Mouse (Mus musculus) stomach, embryonic 16.5 days (tissue): ENCODE measurements around the gene Olfr91. TPM values are rescaled to one million over a fixed set of nuclear protein-coding genes. Genes with fewer than 3 reads are reported as not detected.

Source experiments
- ATAC-seq: fragments of 200-750 bp; cut with Nextera tagmentation; 2 replicates; pipeline ENCODE4 v1.8.0; 2017; ENCODE audit warnings: moderate number of reproducible peaks, moderate TSS enrichment; ENCODE audit not compliant: insufficient read depth, low FRiP score
- H3K27ac ChIP-seq: fragments of 300-500 bp; sonication (generic); 2 replicates; pipeline ENCODE4 v1.5.1; 2014; ENCODE audit warnings: low read length
- H3K27me3 ChIP-seq: fragments of 300-500 bp; sonication (generic); 2 replicates; pipeline ENCODE4 v1.6.1; 2014; ENCODE audit warnings: low read length, control low read depth, mixed read lengths; ENCODE audit not compliant: control insufficient read depth, insufficient read depth
- H3K36me3 ChIP-seq: fragments of 300-500 bp; sonication (generic); 2 replicates; pipeline ENCODE4 v1.6.1; 2014; ENCODE audit warnings: low read length; ENCODE audit not compliant: control insufficient read depth, insufficient read depth
- H3K4me1 ChIP-seq: fragments of 300-500 bp; sonication (generic); 2 replicates; pipeline ENCODE4 v1.6.1; 2014; ENCODE audit warnings: low read length, control low read depth, mixed read lengths; ENCODE audit not compliant: control insufficient read depth, insufficient read depth
- H3K4me2 ChIP-seq: fragments of 300-500 bp; sonication (generic); 2 replicates; pipeline ENCODE4 v1.6.1; 2014; ENCODE audit warnings: low read depth, low read length, mixed read lengths
- H3K4me3 ChIP-seq: fragments of 300-500 bp; sonication (generic); replicated peaks from 2 replicates; pipeline ENCODE4 v1.5.1; 2014; ENCODE audit warnings: mild to moderate bottlenecking, low read length
- H3K9ac ChIP-seq: fragments of 300-500 bp; sonication (generic); 2 replicates; pipeline ENCODE4 v1.6.1; 2014; ENCODE audit warnings: low read length
- H3K9me3 ChIP-seq: fragments of 300-500 bp; sonication (generic); replicated peaks from 2 replicates; pipeline ENCODE4 v1.6.1; 2016; ENCODE audit warnings: low read length, control low read depth; ENCODE audit not compliant: control insufficient read depth
- WGBS: fragments of 180-500 bp; shearing (Covaris S2); extraction: QIAGEN DNeasy Blood & Tissue Kit; methylation state at CpG from one replicate; pipeline ENCODE4 v1.1.7; 2014; 5-methylcytosine and 5-hydroxymethylcytosine counted together
- polyA plus RNA-seq: library from polyadenylated mRNA; unstranded; fragments of >200 nt; fragmentation: Nextera tagmentation; extraction: Ambion mirVana; gene quantifications from 2 replicates; pipeline ENCODE4 v1.2.1, GENCODE M21; 2015

Olfr91 gene
- polyA plus RNA-seq, 1 experiment from 2014 or later = not detected

DNA sequence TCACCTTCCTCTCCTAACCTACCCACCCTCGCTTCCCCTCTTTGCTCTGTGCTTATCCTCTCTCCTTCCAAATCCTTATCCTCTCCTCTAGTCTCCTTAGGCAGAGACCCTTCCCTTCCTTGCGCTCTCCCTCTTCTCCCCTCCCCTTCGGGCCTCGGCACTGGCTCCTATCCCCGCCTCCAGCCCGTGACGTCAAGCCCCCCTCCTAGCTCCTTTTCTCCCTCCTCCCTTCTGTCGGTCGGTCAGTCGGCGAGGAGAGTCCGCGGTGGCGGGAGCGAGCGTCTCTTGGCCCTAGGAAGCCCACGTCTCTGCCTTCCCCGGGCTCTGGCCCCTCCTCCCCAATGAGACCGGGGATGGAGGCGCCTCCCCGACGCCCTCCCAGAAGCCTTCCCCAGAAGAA, 47.7 kb downstream of the Olfr91 start:
- H3K36me3 ChIP-seq = no peaks in the 10 kb centered on the region
- H3K4me3 ChIP-seq = peak overlapping the region; percentile 62
- peak overlapping the region; percentile 87 for H3K4me2 ChIP-seq
- H3K9ac ChIP-seq = peak overlapping the region; percentile 76
- under 1% methylated on average over 22 of the region's 22 CpGs for WGBS
- peak overlapping the region; percentile 27; the same call in 1 of the 2 replicates for H3K27ac ChIP-seq
- ATAC-seq = peak; percentile 47
- no peaks in the 10 kb centered on the region for H3K27me3 ChIP-seq
- H3K9me3 ChIP-seq = no peaks in the 10 kb centered on the region
- peaks cover 36% of the 10 kb centered on the region for H3K4me1 ChIP-seq

DNA sequence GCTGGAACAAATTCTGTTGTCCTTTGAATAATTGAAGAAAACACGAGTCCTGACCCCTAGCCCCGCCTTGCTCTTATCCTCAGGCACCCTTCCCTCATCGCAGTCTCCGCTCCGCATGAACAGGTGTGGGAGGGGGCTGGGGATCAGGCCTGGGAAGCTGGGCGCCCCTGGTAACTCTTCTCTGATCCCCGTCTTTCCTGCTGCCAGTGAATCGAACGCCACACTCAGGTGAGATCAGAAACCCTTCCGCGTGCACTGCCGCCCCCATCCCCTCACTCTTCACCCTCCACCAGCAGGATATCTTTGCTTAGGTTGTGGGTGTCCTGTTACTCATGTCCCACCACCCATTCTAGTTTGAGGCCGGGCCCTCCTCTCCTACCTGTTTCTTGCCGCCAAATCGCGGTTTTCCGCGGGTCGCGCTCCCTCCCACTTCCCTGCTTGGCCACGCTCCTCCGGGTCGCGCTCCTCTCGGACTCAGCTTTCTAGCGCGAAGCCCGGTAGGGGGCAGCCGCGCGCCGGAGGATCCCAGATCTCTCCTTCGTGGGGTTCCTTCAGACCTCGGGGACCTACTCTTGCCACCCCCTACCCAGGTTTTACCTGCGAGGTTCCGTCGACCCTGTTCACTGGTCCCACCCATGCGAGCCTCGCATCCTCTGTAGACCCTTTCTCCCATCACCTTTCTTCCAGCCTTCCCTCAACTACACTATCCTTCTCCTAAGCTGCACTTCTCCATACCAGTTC, 48.3 kb downstream of the Olfr91 start:
- peak overlapping the region; percentile 76 for H3K9ac ChIP-seq
- no peaks in the 10 kb centered on the region for H3K36me3 ChIP-seq
- H3K4me2 ChIP-seq = peak overlapping the region; percentile 87
- WGBS = 8% methylated on average over 39 of the region's 39 CpGs
- H3K4me1 ChIP-seq = peaks cover 36% of the 10 kb centered on the region
- peak overlapping the region; percentile 62 for H3K4me3 ChIP-seq
- peak overlapping the region; percentile 27; the same call in 1 of the 2 replicates for H3K27ac ChIP-seq
- no peaks in the 10 kb centered on the region for H3K9me3 ChIP-seq
- no peak for ATAC-seq
- H3K27me3 ChIP-seq = no peaks in the 10 kb centered on the region

- no peak for ATAC-seq
- Histone ChIP-seq H3K9me3 (no peaks in the 10 kb centered on the region), H3K27me3 (no peaks in the 10 kb centered on the region), H3K9ac (no peak overlapping the region; the same call in 1 of the 2 replicates), H3K4me3 (no peak overlapping the region), H3K36me3 (no peaks in the 10 kb centered on the region), H3K4me1 (peaks cover 36% of the 10 kb centered on the region), H3K4me2 (no peak overlapping the region), H3K27ac (no peak overlapping the region)
- 69% methylated on average over 7 of the region's 7 CpGs for WGBS
Observed at GRCm38 (mm10) chr17:37048383-37048782, 49.7 kb downstream of the Olfr91 start.

DNA sequence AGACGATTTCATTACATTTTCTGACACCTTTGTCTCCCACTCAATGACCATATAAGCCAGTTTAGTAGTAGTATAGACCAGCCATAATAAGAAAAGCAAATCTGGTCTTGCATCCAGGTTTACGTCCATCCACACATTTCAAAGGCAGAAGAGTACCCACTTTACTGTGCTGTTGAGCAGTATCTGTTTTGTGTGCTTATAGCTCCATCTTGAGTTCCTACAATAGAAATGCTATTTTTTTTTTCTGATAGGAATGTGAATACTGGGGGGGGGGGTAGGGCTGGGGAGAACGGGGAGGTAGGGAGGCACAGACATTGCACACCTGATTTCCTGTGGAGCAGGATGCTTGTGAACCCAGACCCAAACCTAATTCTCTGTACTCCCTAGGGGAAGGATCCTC, 50.1 kb downstream of the Olfr91 start:
- WGBS = 33% methylated on average over 3 of the region's 3 CpGs
- H3K4me1 ChIP-seq = peaks cover 36% of the 10 kb centered on the region
- no peaks in the 10 kb centered on the region for H3K9me3 ChIP-seq
- no peak for ATAC-seq
- no peak overlapping the region for H3K4me3 ChIP-seq
- H3K9ac ChIP-seq = no peak overlapping the region
- no peaks in the 10 kb centered on the region for H3K36me3 ChIP-seq
- H3K27me3 ChIP-seq = no peaks in the 10 kb centered on the region
- H3K4me2 ChIP-seq = no peak overlapping the region
- H3K27ac ChIP-seq = no peak overlapping the region

- H3K4me2 ChIP-seq = peak overlapping the region; percentile 75
- peaks cover 36% of the 10 kb centered on the region for H3K4me1 ChIP-seq
- no peak overlapping the region for H3K27ac ChIP-seq
- ATAC-seq = no peak
- no peaks in the 10 kb centered on the region for H3K36me3 ChIP-seq
- H3K9me3 ChIP-seq = no peaks in the 10 kb centered on the region
- peak overlapping the region; percentile 86 for H3K4me3 ChIP-seq
- H3K27me3 ChIP-seq = no peaks in the 10 kb centered on the region
- 25% methylated on average over 19 of the region's 19 CpGs for WGBS
- H3K9ac ChIP-seq = peak overlapping the region; percentile 96; the same call in 1 of the 2 replicates
Observed at GRCm38 (mm10) chr17:37047332-37047976, 50.6 kb downstream of the Olfr91 start.

DNA sequence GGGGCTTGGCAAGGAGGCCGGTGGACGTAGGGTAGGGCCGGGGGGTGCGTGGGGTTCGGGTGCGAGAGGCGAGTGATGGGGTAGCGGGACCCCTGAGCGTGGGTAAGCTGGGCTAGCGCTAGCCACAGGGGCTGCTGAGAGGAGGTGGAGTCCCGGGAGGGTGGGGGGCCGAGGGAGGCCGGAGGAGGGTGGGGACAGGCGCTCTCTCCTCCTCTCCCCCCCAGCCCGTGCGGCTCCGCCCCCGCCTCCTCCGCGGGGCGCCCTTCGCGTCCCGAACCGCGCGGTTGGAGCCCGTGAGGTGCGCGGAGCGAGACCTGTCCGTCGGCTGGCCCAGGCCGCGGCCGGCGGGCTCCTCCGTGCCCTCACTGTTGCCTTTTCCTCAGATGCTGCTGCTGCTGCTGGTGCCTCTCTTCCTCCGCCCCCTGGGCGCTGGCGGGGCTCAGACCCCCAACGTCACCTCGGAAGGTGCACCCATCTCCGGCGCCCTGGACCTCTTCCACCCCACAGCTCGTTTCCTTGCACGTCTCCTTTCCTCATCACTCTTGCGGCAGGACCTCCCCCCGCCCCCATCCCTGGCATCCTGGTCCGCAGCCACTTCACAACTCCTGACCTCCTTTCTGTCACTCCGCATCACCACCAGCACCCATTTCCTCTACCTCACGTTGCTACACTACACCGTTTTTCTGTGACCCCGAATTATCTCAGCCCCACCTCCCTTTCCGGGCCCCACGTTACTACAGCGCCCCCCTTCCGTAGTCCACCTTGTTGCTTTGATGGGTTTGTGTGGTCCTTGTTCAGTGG, 51.6 kb downstream of the Olfr91 start:
- H3K4me3 ChIP-seq = peak overlapping the region; percentile 86
- no peaks in the 10 kb centered on the region for H3K27me3 ChIP-seq
- H3K4me2 ChIP-seq = peak overlapping the region; percentile 75
- peak overlapping the region; percentile 79 for H3K27ac ChIP-seq
- no peaks in the 10 kb centered on the region for H3K9me3 ChIP-seq
- peak; percentile 80 for ATAC-seq
- under 1% methylated on average over 38 of the region's 58 CpGs for WGBS
- H3K4me1 ChIP-seq = peaks cover 35% of the 10 kb centered on the region
- no peaks in the 10 kb centered on the region for H3K36me3 ChIP-seq
- peak overlapping the region; percentile 96 for H3K9ac ChIP-seq

DNA sequence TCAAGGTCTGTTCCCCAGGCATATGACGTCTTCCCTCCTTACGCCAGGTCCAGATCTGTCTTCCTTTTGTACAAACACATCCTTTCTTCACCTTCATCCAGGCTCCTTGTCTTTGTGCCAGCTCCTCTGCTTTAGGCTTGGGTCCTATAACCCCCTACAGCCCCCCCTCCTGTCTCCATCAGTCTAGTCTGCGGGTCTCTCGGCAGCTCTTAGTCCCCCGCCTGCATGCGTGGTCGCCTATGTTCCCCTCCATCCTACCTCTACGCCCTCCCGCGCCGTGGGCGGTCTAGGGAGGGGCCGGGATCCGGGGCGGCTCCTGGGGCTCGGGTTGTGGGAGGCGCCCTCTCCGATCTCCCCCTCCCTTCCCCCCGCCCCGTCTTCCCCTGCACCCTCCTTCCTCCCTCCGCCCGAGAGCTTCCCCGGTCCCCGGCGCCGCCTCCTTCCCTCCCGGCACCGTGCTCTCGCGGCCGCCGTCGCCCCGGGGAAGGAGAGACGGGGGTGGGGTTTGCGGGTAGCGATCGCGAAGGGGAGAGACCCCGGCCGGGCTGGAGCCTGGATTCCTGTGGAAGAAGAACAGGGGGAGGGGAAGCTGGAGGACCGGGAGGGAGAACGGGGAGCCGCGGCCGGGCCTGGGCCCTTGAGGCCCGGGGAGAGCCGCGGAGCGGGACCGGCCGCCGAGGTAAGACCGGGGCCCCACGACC, 52.3 kb downstream of the Olfr91 start, which contains the start of gene Gabbr1:
Gabbr1 (plus strand) TSS at position 356 of the 701 bp plus-strand sequence.
- H3K27me3 ChIP-seq = no peaks in the 10 kb centered on the region
- peaks cover 28% of the 10 kb centered on the region for H3K4me1 ChIP-seq
- peak within 1 kb of the TSS; percentile 96 for H3K9ac ChIP-seq
- peak; percentile 90 for ATAC-seq
- peak within 1 kb of the TSS; percentile 86 for H3K4me3 ChIP-seq
- H3K36me3 ChIP-seq = no peaks in the 10 kb centered on the region
- H3K4me2 ChIP-seq = peak within 1 kb of the TSS; percentile 75
- H3K9me3 ChIP-seq = no peaks in the 10 kb centered on the region
- peak within 1 kb of the TSS; percentile 79 for H3K27ac ChIP-seq
- 1% methylated on average over 47 of the region's 55 CpGs for WGBS

- Histone ChIP-seq H3K27me3 (no peaks in the 10 kb centered on the region), H3K4me3 (peak overlapping the region; percentile 86; the same call in 1 of the 2 replicates), H3K4me2 (peak overlapping the region; percentile 75), H3K9me3 (no peaks in the 10 kb centered on the region), H3K9ac (peak overlapping the region; percentile 96), H3K27ac (no peak overlapping the region), H3K36me3 (no peaks in the 10 kb centered on the region), H3K4me1 (peaks cover 19% of the 10 kb centered on the region)
- WGBS = 55% methylated on average over 7 of the region's 7 CpGs
- no peak for ATAC-seq
Observed at GRCm38 (mm10) chr17:37044651-37045244, 53.3 kb downstream of the Olfr91 start.
